Mouse (Mus musculus): Measurements from ENCODE around the gene Dct. TPM values are rescaled to one million over a fixed set of nuclear protein-coding genes. Genes with fewer than 3 reads are reported as not detected.

Gene Dct
- not detected for total RNA-seq (2023)

DNA sequence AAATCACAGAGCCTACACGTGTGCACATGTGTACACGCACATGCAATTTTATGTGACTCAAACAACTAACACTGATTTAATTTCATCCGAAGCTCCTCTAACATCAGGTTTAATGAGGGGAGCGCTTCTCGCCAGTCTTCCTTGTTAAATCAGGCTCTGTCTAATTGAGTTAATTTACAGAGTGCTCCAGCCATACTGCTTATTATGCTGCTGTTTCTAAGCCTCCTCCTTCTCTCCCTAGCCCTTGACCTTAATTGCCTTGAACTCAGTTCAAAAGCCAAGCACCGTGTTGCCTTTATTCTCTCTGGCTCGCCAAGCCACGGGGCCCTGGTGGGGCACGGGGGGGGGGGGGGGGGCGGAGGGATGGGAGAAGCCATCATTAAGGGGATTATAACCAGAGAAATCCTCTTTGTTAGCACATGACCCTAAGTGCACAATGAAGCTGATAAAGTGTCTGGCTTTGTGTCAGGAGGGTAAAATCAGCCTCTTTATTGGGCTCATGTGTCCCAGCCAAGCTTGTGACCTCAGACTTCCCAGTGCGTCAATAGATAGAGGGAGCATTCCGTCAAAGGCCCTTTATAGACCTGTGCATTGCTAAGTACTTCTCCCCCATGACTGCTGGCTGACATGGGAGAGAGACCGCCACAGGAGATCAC is at the start of gene Dct:
Gene Dct (minus strand): TSS at position 270 of the 656 bp plus-strand sequence.

Other genes starting within 250 kb of the Dct start
- 10 to 100 TPM; 24.5 to 24.7 TPM for gene Tgds, start 80.5 kb upstream of the Dct start, total RNA-seq (2023)
- 10 to 100 TPM; 12.6 to 14.5 TPM for gene Gpr180, start 84.9 kb upstream of the Dct start, total RNA-seq (2023)
- not detected for gene Sox21, start 184.8 kb upstream of the Dct start, total RNA-seq (2023)
- gene Gm9376, start 214.7 kb upstream of the Dct start, total RNA-seq (2023) = not detected

All from B cell, adult 67 days (primary cell).